Mouse (Mus musculus): ENCODE measurements at regions not wholly inside any gene's neighbourhood (a gene's known extent, or its start where the extent isn't known, plus 50 kb on each side); places are given as distances from the start of the nearest gene placed in this dataset.

DNA sequence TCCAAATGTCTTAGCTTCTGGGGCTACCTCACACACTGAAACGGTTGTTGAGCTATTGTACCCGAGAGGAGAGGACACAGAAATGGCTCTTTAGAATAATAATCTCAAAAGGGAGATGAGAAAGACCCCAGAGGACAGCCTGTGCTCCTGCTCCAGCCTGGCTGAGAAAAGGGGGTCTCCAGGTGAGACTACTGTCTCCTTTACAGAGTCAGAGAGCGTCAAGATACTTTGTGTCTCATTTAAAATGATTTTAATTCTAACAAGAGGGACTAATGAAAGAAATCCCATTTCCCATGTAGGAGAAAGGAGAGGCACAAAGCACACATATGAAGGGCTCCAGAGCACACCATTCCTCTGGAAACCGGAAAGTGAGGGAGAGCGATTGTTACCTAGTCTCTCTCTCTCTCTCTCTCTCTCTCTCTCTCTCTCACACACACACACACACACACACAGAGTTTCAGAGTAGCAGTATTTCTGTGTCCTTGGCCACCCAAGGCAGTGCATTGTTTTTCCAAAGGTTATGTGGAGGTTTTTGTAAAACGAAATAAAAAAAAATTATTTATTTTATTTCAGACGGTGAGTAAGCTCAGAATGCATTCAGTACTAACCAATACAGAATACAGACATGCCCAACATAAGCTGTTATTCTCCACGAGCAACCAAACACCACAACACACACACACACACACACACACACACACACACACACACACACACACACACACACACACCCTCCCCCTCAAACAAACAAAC is 215.6 kb upstream of the Ubash3b start:
- Histone ChIP-seq H3K4me1 (replicated peaks; ENCODE audit: control insufficient read depth, insufficient read depth, low read length) (no peaks in the 10 kb centered on the region), H3K36me3 (ENCODE audit: control insufficient read depth, insufficient read depth, low read length) (no peaks in the 10 kb centered on the region), H3K27ac (ENCODE audit: control insufficient read depth, insufficient read depth, low read length) (no peak overlapping the region), H3K4me3 (ENCODE audit: control insufficient read depth, insufficient read depth, low read length) (no peak overlapping the region), H3K27me3 (ENCODE audit: control insufficient read depth, insufficient read depth, low read length) (no peaks in the 10 kb centered on the region)
- no peak for TF ChIP-seq POLR2A (IDR thresholded peaks at IDR 0.05; ENCODE audit: control insufficient read depth, extremely low read depth, insufficient read depth, low read length, poor library complexity)
- TF ChIP-seq CTCF (IDR thresholded peaks at IDR 0.05; ENCODE audit: borderline replicate concordance, control insufficient read depth, extremely low read depth, insufficient read depth, low read length, poor library complexity) = no peak
- 55% methylated on average over 8 of the region's 8 CpGs for WGBS
- no peak for DNase-seq

DNA sequence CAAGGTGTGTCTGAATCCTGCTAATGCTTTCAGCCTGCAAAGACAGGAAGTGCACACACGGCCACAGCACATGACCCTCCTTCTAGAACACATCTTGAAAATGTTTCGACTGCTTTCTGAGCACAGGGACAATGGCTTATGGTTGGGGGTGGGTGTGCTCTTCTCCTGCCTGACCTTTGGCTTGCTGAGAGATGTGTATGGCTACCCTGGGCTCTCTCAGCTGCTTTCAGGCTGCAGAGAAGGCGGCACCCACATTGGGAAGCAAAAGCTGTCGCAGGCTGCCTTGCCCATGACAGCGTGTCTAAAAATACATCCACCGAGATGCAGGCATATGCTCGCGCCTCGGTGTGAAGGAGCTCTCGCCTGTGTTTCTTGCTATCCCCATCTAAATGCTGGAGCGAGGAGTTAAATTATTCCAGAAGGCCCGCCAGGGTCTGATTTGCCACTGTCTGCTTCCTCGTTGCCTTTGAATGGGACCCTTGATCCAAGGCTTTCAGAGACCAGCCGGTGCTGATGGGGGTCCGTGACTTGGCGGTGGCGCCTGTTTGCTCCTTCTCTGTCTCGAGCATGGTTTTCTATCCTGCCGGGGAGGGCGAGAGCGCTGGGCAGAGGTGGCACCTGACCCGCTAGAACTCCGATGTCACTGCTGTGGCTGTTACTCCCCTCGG is 214.6 kb upstream of the Ubash3b start:
- H3K4me1 ChIP-seq (replicated peaks; ENCODE audit: control insufficient read depth, insufficient read depth, low read length) = no peaks in the 10 kb centered on the region
- H3K27me3 ChIP-seq (ENCODE audit: control insufficient read depth, insufficient read depth, low read length) = no peaks in the 10 kb centered on the region
- H3K4me3 ChIP-seq (ENCODE audit: control insufficient read depth, insufficient read depth, low read length) = no peak overlapping the region
- DNase-seq = no peak
- no peaks in the 10 kb centered on the region for H3K36me3 ChIP-seq (ENCODE audit: control insufficient read depth, insufficient read depth, low read length)
- H3K27ac ChIP-seq (ENCODE audit: control insufficient read depth, insufficient read depth, low read length) = no peak overlapping the region
- TF ChIP-seq CTCF (IDR thresholded peaks at IDR 0.05; ENCODE audit: borderline replicate concordance, control insufficient read depth, extremely low read depth, insufficient read depth, low read length, poor library complexity) (no peak), POLR2A (IDR thresholded peaks at IDR 0.05; ENCODE audit: control insufficient read depth, extremely low read depth, insufficient read depth, low read length, poor library complexity) (no peak)
- 6% methylated on average over 24 of the region's 24 CpGs for WGBS

DNA sequence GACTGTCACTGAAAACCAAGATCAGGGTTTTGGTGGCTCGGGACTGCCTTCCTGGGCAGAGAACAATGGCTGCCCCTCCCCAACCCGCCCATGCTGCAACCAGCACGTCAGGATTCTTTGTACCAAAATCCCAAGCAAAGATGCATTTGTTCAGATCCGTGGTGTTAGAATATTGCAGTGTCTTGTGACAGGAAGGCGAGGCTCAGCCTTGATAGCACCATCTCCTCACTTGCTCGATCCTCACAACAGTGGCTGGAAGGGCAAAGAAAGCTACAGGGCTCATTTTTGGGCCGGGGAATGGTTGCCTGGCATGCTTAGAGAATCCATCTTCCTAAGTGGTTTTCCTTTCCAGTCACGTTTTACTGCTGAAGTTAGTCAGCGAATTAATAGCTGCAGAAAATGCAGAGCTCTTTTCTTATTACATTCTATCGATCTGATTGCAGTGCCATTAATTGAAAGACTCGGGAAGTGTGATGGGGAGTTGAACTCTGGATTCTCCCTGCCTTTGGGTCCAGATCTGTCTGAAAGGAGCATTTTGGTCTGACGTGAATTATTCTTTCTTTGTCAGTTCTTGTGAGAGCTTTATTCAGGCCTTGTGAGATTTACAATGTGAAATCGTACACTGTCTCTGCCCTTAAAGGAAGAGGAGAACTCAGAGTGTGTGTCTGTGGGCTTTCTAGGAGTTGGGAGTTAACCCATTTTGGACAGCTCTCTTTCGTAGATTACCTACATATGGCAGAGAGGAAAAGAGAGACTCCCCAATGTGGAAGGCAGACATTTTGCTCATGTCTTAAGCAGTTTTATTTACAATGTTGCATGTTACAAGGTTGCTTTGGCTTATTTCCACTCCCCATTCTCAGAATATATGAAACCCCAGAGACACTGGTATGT is 213.3 kb upstream of the Ubash3b start:
- Histone ChIP-seq H3K27me3 (ENCODE audit: control insufficient read depth, insufficient read depth, low read length) (no peaks in the 10 kb centered on the region), H3K4me3 (ENCODE audit: control insufficient read depth, insufficient read depth, low read length) (no peak overlapping the region), H3K4me1 (replicated peaks; ENCODE audit: control insufficient read depth, insufficient read depth, low read length) (no peaks in the 10 kb centered on the region), H3K27ac (ENCODE audit: control insufficient read depth, insufficient read depth, low read length) (no peak overlapping the region), H3K36me3 (ENCODE audit: control insufficient read depth, insufficient read depth, low read length) (no peaks in the 10 kb centered on the region)
- 78% methylated on average over 14 of the region's 14 CpGs for WGBS
- no peak for DNase-seq
- TF ChIP-seq POLR2A (IDR thresholded peaks at IDR 0.05; ENCODE audit: control insufficient read depth, extremely low read depth, insufficient read depth, low read length, poor library complexity) (no peak), CTCF (IDR thresholded peaks at IDR 0.05; ENCODE audit: borderline replicate concordance, control insufficient read depth, extremely low read depth, insufficient read depth, low read length, poor library complexity) (no peak)

DNA sequence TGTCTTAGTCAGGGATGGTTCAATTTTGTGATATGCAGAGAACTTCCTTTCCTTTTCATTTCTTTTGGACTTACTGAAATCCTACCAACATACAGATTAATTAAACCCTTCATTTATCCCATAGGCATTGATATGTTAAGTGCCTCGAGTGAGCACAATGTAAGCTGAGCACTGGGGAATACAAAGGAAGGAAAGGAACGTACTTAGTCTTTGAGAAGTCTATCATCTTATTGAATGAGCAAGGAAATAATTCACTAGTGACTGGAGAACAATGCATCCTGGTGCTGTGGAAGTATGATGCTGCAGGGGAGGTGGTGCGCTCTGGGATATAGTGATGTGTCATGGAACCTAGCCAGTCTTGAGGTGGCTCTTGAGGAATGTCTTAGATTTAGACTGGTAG is 204.9 kb upstream of the Ubash3b start:
- H3K4me1 ChIP-seq (replicated peaks; ENCODE audit: control insufficient read depth, insufficient read depth, low read length) = no peaks in the 10 kb centered on the region
- 70% methylated on average over 3 of the region's 3 CpGs for whole genome bisulfite sequencing
- H3K36me3 ChIP-seq (ENCODE audit: control insufficient read depth, insufficient read depth, low read length) = no peaks in the 10 kb centered on the region
- no peak for TF ChIP-seq CTCF (IDR thresholded peaks at IDR 0.05; ENCODE audit: borderline replicate concordance, control insufficient read depth, extremely low read depth, insufficient read depth, low read length, poor library complexity)
- DNase-seq = no peak
- H3K4me3 ChIP-seq (ENCODE audit: control insufficient read depth, insufficient read depth, low read length) = no peak overlapping the region
- no peaks in the 10 kb centered on the region for H3K27me3 ChIP-seq (ENCODE audit: control insufficient read depth, insufficient read depth, low read length)
- no peak overlapping the region for H3K27ac ChIP-seq (ENCODE audit: control insufficient read depth, insufficient read depth, low read length)

DNA sequence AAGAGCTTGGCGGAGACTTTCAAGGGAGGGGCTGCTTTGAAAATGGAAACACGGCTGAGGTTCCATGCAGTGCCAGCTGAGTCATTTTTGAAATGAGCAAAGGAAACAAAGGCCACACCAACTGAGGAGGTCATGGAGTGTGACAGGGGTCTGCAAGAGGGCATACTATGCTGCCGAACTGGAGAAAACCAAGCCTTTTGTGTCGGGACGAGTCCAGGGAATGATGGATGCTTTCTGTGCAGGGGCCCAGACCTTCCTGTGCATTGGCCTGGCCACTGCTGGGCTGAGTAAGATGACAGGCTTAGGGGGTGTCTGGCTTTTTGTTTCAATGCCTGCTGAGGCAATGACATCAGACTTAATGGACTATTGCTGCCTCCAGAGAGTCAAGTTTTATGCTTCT is 203.8 kb upstream of the Ubash3b start:
- H3K36me3 ChIP-seq (ENCODE audit: control insufficient read depth, insufficient read depth, low read length) = no peaks in the 10 kb centered on the region
- no peak for TF ChIP-seq CTCF (IDR thresholded peaks at IDR 0.05; ENCODE audit: borderline replicate concordance, control insufficient read depth, extremely low read depth, insufficient read depth, low read length, poor library complexity)
- H3K27me3 ChIP-seq (ENCODE audit: control insufficient read depth, insufficient read depth, low read length) = no peaks in the 10 kb centered on the region
- H3K4me3 ChIP-seq (ENCODE audit: control insufficient read depth, insufficient read depth, low read length) = no peak overlapping the region
- no peak overlapping the region for H3K27ac ChIP-seq (ENCODE audit: control insufficient read depth, insufficient read depth, low read length)
- WGBS = 56% methylated on average over 5 of the region's 5 CpGs
- no peak for DNase-seq
- H3K4me1 ChIP-seq (replicated peaks; ENCODE audit: control insufficient read depth, insufficient read depth, low read length) = no peaks in the 10 kb centered on the region

DNA sequence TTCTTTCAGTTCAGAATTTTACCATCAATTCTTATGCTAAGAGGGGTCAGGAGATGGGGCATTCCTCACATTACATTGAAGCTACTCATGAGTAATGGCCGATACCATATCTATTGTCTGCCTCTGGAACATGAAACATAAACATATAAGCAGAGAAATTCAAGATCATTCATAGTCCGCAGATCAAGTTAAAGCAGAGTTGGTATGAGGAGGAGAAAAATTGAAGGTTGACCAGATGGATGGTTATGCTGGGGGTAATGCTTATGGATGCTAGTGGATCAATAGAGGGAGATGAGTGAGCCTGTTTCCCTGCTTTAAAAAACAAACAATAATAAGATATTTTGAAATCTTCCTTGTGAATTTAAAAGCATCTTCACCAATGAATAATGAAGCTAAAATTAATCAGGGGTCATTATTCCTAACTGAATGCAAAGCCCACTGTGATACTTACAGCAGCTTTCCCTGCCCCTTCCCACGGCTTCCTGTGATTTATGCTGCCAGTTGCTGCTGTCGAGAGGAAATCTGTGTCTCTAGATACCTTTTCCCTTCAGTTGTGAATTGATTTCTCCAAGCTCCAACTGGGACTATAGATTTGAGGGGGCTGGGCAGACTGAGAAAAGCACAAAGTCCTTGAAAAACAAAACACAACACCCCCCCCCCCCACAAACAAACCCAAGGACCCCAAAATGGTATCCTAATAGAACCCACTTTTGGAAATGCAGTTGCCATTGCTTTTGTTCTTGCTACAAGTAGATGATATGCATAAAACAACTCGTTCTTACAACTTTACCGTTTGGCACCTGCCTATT is 203.1 kb upstream of the Ubash3b start:
- Histone ChIP-seq H3K36me3 (ENCODE audit: control insufficient read depth, insufficient read depth, low read length) (no peaks in the 10 kb centered on the region), H3K27me3 (ENCODE audit: control insufficient read depth, insufficient read depth, low read length) (no peaks in the 10 kb centered on the region)

More for the DNA sequence above, 203.1 kb upstream of the Ubash3b start:
- no peak for DNase-seq
- WGBS = 61% methylated on average over 6 of the region's 6 CpGs
- TF ChIP-seq CTCF (IDR thresholded peaks at IDR 0.05; ENCODE audit: borderline replicate concordance, control insufficient read depth, extremely low read depth, insufficient read depth, low read length, poor library complexity) (no peak), POLR2A (IDR thresholded peaks at IDR 0.05; ENCODE audit: control insufficient read depth, extremely low read depth, insufficient read depth, low read length, poor library complexity) (no peak)
- Histone ChIP-seq H3K4me1 (replicated peaks; ENCODE audit: control insufficient read depth, insufficient read depth, low read length) (no peaks in the 10 kb centered on the region), H3K4me3 (ENCODE audit: control insufficient read depth, insufficient read depth, low read length) (no peak overlapping the region), H3K27ac (ENCODE audit: control insufficient read depth, insufficient read depth, low read length) (no peak overlapping the region)
